Mouse (Mus musculus): ENCODE data around the gene Cstl1.
A peak's percentile ranks its signal among the peaks of the same experiment; 100 is the strongest.
"Not testable (repeated sequence)": the region's sequence is repeated elsewhere in the genome, so short reads cannot be mapped to it uniquely, and the experiment has no call there.

Gene Cstl1

DNA sequence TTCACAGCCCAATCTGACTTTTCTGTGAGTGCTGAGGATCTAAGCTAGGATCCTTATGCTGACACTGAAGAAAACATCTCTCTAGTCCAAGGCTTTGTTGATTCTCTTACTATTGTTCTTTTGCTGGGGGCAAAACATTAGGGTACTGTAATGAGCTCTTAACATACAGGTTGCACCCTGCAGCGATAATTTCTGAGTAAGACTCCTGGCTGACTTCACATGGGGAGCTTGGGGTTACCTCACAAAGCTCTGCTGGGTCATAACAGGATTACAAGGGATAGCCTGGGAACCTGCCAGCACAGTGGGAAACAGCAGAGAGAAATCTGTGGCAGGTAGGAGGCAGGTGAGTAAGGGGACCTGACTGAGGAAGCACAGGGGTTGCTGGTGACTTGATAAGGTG, at the start of gene Cstl1:
TSS of gene Cstl1 (plus strand) at position 301 of the 400 bp plus-strand sequence.
- no peak for DNase-seq (ENCODE audit: low spot score)

DNA sequence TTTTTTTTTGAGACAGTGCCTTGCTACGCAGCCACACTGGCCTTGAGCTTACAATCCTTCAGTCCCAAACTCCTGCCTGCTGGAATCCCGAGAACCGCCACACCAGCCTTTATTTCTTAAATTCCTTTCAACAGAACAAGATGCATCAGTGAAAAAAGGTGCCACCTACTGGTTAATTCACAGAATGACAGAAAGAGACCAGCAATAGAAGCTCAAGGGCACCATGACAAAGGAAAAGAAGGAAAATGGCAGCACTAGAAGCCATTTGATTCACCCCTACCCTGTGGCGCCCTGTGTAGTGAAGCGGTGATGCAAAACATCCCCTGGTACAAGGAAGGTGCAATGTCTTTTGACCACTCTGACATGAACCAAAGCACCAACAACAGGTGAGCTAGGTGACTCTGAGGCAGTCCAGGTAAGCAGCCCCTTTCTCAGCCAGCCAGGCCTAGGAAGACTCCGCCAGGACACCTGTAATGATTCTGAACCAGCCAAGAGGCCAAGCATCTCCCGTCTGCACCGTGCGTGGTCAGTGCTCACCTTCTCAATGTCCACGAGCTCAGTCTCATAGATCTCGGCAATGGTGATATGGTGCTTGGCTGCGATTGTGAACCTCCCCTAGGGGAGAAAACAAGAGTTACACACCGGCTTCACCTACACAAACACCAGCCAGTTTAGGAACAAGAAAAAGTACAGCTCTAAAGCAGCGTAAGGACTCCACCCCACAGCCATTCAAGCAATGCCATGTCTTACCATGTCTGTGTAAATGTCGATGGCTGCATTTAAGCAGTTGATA, 43.6 kb upstream of the Cstl1 start:
- DNase-seq (ENCODE audit: low spot score), result no peak

DNA sequence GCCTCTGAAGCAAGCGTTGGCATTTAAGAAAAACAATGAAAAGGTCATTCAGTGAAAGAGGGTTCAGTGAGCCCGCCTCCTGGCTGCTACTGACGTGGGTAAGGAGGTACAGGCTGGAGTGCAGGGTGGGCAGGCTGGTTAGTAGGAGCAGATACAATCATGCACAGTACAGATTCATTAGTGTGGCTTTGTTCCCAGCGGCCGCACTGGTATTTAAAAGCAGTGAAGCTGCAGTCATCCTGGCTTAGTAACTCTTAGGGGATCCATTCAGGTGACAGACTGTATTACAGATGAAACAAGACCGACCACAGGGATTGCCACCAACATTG, 43.0 kb upstream of the Cstl1 start:
- DNase-seq (ENCODE audit: low spot score), result no peak

DNA sequence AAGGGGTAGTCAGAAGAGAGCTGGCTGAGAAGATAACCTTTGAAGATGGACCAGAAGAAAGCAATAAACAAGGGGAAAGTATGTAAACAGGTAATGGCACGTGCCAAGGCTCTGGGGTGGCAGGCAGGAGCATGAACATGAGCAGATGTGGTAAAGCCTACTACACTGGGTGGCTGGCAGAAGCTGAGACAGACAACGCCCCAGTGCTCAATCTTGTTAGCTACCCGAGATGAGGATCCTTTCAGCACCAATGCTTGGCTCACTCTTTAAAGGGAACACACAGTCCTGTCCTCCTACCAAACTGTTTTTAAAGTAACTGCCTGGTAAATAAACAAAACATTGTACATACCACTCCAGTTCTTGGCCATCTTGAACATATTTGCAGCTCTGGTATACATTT, 37.8 kb upstream of the Cstl1 start:
- DNase-seq (ENCODE audit: low spot score), result no peak

DNA sequence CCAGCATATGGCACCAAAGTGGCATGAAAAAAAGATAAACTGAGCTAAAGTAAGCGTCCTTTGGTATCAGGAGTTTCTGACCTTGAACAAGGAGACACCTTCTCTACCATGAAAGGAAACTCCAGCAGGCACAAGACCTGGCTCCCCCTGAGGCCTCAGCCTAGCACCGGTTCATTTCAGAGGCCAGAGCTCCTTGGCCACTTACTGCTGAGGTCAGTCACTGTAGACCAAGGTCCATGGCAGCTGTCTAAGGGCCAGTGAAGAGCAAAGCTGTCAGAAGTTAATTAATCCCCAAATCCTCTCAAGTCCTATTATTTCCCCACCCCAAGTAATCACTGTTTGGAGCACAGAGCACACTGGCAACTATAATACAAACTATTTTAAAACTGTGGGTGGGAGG, 33.1 kb upstream of the Cstl1 start:
- no peak for DNase-seq (ENCODE audit: low spot score)

DNA sequence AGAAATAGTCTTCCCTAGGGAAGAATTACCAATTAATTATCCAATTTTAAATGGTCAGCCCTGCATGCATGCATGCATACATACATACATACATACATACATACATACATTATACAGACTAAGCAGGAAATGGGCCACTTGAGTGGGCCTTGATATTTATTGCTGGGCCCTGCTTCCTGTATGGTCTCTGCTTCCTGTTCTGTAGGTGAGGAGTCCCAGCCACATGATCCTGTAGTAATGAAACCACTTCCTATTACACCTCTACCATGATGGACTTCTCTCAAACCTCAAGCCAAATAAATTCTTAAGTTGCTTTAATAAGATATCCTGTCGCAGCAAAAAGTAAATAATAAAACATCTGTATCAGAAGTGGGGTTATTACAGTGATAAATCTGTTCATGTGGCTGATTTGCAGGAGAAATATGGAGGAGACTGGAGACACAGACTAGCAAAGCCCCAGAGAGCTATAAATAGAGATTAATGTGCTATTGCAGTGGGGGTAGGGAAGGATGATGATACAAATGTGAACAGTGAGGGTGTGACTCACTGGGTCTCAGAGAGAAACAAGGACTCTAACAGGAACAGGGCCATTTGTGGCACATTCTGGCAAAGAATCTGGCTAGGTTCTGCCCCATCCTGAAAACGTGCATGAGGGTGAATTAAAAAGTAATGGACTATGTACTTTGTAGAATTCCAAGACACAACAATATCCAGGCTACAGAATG, 30.7 kb upstream of the Cstl1 start:
- no peak for DNase-seq (ENCODE audit: low spot score)

DNA sequence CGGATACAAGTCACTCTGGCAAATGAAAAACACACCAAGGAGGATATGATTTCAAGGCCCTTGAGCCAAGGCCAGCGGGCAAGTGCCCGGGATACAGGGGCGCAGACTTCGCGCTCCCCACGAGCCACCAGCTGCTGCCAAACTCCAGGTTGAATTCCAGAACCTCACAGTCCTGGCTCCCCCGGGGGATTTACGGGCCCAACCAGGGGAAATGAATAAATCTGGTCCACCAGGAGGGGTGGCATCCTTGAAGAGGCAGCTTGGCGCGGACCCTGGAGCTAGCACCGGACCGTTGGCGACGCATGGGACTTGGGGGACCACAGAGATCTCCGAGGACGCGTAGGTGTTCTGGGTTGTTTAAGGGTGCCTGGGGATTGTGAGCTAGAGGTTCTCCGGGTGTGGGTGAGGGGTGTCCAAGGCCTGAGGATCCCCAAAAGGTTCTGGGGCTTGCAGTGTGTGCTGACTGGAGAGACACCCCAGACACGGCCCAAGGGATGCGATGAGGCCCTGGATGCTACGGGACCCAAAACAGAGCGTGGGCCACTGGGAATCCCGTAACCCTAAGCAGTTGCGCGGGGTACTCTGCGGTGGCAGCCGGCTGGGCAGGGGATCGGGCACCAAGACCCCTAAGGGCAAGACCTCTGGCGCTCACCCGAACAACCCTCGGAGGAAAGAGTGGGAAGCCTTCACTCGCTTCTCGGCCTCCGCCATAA, 18.4 kb upstream of the Cstl1 start:
- peak; percentile 18 for DNase-seq (ENCODE audit: low spot score)

DNA sequence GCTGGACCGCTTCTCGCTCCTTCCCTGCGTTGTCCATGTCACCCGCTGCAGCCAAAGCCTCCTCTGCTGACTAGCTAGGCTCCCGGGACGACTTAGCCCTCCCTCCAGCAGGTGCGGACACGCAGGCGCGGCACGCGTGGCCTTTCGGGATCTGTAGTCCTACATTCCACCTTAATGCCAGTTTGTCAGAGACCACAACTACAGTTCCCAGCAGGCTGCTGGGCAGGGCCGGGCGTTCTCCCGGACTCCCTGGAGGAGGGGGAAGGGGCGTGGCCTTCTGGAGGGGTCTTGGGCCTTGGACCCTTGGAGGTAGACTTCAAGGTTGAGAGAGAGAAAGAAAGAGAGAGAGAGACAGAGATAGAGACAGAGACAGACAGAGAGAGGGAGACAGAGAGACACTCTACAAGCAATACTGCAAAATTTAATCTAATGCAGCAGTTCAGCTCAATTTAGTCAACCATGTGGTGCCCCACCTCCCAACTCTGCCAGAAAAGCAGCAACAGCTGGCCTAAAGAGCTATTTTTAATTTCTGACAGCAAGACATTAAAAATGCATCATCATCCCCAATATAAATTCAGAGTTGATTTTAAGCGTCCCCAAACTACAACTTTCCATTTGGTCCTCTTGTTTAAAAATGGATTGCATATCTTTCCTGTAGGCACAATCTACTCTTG, 17.7 kb upstream of the Cstl1 start, which contains the start of gene Napb:
TSS of gene Napb (minus strand) at position 141 of the 674 bp plus-strand sequence.
- DNase-seq (ENCODE audit: low spot score), result peak; percentile 86

DNA sequence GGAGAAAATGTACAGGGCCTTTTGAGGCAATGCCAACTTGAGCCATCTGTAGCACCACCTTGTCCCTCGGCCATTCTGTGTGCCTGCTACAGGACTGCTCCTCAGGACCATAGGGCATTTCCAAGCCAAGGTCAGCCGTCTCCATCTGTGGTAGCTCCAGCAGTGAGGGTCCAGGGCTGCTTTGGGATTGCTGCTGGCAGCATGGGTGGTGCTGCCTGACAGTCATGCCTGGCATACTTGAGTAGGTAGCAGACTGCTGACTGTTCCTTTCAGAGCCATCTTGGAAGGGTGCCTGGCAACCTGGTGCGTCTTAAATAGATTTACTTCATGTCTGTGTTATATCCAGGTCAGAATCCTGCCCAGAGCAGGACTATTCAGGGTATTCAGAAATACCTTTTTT, 7.2 kb upstream of the Cstl1 start:
- DNase-seq (ENCODE audit: low spot score), result no peak

DNA sequence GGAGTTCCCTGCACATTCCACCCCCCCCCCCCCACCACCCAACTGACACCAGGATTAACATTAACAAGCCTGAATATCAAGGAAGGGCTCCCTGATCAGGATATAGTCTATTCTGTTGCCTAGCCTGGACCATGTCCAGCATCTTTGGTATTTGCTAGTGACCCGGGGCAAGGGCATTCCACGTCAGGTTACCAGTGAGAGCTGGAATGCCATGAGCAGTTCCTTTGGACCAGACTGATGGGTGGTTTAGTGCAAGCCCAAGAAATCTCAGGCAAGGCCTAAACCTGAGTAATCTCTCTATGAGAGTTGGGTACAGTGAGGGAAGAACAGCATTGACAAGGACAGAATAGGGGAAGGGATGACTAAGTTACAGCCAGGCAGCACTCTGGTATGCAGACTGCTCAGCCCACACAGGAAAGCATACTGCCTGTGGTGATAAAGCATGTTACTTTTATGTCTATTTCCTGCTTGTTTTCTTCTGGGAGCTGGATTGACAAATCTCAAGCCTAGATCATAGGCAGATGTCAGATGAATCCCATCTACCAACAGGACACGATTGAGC, 6.2 kb upstream of the Cstl1 start:
- no peak for DNase-seq (ENCODE audit: low spot score)

DNA sequence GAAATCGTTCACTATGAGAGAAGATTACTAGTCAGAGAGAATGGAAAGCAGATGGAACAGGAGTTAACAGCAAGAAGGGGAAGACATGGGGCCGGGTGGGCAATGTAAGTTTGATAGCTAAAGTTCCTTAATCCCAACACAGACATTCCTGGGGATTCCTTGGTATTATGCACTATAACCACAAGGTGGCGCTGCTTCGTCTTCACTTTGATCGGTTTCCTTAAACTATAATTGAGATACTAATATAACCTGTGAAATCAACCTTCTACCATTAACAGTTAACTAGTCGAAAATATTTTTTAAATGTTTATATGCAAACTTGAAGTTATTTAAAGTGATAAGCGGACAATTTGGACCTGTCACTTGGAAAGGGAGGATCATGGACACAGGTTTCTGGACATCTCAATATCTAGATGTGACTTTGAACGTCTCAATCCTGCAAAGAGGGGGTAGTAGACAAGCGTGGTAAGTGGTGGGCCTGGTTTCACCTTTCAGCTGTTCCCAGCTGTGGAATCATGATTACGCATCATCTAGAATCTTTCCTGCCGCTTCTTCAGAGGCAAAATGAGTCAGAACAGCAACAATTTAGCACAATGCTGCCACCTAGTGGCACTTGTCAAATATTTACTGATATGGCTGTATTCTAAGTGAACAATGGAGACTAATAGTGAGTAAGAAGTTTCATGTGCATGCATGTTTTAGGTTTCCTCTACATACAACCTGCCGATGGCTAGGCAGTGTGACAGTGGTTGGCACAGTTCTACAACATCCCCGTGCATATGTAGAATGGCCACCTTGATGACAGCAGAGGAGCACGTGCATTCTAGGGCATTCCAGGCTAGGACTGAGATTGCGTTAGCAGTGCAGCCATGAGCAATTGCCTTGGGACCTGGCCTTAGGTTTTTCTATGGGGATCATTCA, 2.0 kb downstream of the Cstl1 start:
- DNase-seq (ENCODE audit: low spot score), result peak; percentile 61

DNA sequence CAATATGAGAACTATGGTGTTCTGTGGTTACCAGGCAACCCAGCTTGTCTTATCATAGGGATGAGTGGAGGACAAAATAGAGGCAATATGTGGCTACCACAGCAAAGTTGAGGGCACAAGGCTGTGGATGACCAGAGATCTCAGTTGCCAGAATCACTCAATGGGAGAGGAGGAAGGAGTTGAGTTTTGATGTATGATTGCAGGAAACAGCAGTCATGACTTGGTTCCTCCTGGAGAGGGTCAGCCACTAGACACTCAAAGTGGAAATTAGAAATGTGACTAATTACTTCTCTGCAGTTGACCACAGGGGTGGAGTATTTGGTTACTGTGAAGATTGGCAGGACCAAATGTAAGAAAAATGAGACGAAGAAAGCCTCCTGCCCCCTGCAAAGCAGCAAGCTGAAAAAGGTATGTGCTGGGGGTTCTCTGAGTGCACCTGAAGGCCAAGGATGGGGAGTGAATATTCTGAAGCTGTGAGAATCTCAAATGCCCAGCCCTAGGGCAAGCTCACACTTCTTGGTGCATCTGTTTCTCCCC, 4.2 kb downstream of the Cstl1 start:
- DNase-seq (ENCODE audit: low spot score), result no peak

DNA sequence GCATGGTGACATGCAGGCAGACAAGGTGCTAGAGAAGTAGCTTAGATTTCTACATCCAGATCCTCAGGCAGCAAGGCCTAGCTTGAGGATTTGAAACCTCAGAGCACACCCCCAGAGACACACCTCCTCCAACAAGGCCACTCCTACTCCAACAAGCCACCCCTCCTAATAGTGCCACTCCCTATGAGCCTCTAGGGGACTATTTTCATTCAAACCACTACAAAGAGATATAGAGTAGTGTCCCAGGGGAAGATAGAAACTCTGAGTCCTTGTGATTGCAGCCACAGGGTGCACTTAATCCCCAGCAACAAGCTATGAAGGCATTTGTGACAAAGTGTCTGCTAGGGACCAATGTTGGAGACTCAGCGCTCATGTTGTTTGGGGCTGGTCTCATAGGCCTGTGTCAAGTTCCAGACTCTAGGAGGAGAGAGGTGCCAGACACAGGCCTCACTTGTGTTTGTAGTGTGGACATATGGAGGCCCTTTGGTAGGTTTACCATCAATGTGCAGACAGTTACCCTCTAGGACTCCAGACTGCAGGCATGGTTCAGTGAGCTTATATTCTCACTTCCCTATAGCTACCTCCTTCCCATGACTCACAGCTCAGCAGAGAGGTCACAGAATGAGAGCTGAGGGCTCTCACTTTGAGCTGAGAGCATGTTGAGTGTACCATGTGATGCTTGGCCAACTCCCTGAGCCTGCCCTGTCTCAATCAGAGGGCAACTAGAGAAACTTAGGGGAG, 13.7 kb downstream of the Cstl1 start:
- DNase-seq (ENCODE audit: low spot score), result no peak

DNA sequence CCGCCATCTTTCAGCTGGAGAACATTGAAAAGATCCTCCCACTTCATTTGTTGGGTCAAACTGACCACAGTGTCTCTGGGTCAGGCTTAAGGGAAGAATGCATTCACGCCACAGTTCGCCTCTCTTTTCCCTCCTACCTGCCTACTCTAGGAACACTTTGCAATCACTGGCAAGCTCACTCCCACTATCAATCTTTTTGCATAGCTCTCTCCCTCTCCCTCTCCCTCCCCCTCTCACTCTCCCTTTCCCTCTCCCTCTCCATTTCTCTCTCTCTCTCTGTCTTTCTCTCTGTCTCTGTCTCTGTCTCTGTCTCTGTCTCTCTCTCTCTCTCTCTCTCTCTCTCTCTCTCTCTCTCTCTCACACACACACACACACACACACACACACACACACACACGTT, 21.2 kb downstream of the Cstl1 start, which contains the start of gene Cst11:
TSS of gene Cst11 (minus strand) at position 101 of the 400 bp plus-strand sequence.
- DNase-seq (ENCODE audit: low spot score), result not testable (repeated sequence)

DNA sequence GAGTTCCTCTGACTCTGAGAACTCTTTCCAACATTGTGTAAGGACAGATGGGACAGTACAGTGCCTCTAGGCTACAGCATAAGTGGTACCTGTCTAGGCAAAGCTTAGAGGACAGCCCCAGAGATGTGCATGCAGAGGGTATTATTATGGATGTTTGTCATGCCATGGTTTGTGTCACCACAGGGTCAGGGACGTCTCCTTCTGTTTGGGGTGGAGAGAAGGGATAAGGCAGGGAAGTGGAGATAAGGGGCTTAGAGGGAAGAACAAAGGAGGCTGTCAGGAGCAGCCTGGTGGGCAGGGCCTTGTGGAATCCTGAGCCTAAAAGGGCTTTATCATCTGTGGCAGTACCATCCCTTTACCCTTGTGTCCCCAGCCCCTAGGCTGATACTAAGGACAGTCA, 31.6 kb downstream of the Cstl1 start, which contains the start of gene 8030411F24Rik:
TSS of gene 8030411F24Rik (plus strand) at position 301 of the 400 bp plus-strand sequence.
- no peak for DNase-seq (ENCODE audit: low spot score)

DNA sequence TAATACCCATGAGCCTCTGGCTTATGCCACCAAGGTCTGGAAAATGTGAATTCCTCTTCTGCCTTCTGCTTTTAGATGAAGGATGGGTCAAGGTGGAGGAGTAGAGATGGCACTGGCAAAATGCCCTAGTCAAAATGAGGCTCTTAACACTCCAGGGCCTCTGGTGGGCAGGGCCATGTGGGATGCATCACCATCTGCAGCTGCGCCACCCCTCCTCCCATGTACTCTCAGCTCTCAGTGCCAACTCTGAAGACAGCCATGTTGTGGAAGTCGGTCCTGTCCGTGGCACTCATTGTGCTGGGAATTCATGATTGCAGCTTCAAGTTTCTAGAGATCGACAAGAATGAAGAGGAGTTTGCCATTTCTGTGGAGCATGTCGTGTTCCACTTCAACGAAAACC, 39.0 kb downstream of the Cstl1 start, which contains the start of gene Cst12:
TSS of gene Cst12 (plus strand) at position 220 of the 400 bp plus-strand sequence.
- no peak for DNase-seq (ENCODE audit: low spot score)

DNA sequence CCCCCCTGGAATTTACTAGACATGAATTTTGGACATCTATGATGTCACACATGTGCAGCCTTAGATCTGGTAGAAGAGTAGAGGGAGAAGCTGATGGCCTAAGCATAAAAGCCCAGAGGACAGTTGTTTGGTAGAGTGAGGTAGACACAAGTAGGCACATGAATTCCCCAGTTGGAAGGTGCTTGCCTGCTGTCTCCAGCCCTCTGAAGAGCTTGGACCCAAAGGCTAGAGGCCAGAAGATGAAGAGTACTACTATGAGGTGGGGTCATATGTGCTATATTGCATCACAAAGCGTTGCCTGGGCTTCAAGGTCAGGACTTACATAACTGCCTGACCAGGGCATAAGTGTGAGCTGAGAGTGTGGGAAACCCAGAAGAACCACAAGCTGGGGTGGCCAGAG, 48.3 kb downstream of the Cstl1 start, which contains the start of gene Cst8:
TSS of gene Cst8 (plus strand) at position 301 of the 400 bp plus-strand sequence.
- DNase-seq (ENCODE audit: low spot score), result no peak

DNA sequence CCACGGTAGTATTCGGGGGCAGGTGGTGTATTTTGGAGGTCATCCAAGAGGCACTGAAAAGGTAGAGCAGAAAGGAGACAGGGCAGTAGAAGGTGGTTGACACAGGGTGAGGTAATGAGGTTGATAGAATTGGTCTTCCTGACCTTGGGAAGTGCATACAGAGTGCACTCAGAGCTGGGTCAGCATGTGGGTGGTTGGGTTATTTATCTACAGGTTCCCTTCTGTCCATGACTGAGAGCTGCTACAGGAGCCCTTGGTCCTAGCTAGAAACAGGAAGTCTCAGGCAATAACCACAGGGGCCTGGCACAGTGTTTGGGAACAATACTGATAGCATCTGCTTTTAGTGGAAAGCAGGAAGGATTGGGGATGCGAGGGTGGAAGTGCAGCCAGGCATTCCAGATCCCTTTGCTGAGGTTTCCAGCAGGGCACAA, 51.3 kb downstream of the Cstl1 start:
- DNase-seq (ENCODE audit: low spot score), result no peak
